Mouse (Mus musculus) heart, postnatal 4 days (tissue): ENCODE results near the gene Clcn6. TPM values are rescaled to one million over a fixed set of nuclear protein-coding genes. Genes with fewer than 3 reads are reported as not detected.
A peak's percentile ranks its signal among the peaks of the same experiment; 100 is the strongest.

Source experiments
- DNase-seq: peaks from one replicate; pipeline ENCODE4 v3.0.0; 2021
- total RNA-seq, 2 experiments: library from RNA; stranded (reverse); gene quantifications; 2 replicates each; pipeline ENCODE4 v1.2.3; 2021

The Clcn6 gene
- total RNA-seq, 2 experiments from 2014 or later = 15.8 to 16.3 TPM

DNA sequence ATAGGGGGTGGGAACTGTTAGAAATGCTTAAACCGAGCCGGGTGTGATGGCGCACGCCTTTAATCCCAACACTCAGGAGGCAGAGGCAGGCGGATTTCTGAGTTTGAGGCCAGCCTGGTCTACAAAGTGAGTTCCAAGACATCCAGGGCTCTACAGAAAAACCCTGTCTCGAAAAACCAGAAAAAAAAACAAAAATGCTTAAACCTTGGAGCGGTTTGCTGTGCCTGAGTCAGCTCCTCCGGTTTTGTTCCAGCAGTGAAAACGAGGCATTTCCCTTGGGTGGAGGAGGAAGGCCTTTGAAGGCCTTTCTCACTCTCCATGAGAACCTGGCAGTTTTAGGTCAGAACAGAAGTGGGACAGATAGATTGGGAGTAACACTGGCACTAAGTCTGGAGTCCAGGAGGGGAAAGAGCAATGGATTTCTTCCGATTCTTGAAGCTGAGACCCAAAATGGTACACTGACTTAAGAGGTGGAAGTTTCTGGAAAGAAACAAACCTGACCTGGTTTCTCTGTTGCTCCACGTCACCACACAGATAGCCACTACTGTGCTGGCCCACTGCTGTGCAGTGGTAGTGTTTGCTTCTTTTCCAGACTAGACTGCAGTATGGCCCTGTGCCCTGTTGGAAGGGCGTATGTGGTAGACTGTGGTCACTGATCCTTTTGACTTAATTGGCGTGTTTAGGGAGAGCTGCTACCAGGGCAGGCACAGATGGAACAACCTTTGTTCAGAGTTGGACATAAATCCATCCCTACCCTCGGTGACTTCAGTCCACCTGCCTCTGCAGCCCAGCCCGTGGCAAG lies 1.6 kb upstream of the Clcn6 start:
- no peak for DNase-seq

- no peak for DNase-seq
Measured at GRCm38 (mm10) chr4:148039254-148040028, 820 bp upstream of the Clcn6 start.

GRCm38 (mm10) chr4:148038079-148038599 lies 482 bp downstream of the Clcn6 start:
- DNase-seq = no peak

DNA sequence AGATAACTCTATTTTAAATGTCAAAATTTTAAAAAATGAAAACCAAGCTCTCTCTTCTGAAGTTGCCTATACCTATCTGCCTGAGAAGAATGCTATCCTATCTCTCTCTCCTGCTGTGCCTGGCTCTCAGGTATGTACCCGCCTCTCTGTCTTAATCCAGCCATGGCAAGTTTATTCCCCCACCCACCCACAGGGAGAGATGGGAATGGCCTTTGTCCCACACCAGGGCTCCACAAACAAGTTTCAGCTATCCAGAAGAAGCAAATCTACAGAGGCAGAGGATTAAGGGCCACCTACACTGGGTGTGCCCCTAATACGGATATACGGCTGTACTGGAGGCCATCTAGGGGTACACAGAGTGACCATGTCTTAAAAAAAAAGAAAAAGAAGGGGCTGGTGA lies 3.2 kb downstream of the Clcn6 start:
- no peak for DNase-seq

GRCm38 (mm10) chr4:148033858-148034410 lies 4.7 kb downstream of the Clcn6 start:
- DNase-seq = no peak

- no peak for DNase-seq
Measured at GRCm38 (mm10) chr4:148030506-148030905, 8.1 kb downstream of the Clcn6 start.

DNA sequence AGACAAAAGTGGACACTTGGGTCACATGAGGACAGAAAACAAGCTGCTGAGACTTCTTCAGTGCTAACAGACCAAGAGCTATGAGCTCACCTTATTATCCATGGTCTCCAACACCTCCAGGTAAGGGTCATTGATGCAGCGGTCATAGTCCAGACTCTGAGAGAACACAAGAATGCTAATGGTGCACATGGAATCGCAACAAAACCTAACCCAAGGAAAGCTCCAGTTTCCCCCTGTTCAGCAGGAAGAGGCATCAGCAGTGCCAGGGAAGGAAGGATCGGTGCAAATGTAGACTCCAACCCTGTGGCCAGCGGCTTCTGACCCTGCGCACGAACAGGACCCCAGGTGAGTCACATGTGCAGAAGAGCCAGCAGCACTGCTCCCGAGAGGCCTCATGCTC lies 9.3 kb downstream of the Clcn6 start:
- DNase-seq = no peak

- no peak for DNase-seq
Measured at GRCm38 (mm10) chr4:148024003-148024402, 14.6 kb downstream of the Clcn6 start.

GRCm38 (mm10) chr4:148018410-148018809 lies 20.2 kb downstream of the Clcn6 start:
- DNase-seq = no peak

DNA sequence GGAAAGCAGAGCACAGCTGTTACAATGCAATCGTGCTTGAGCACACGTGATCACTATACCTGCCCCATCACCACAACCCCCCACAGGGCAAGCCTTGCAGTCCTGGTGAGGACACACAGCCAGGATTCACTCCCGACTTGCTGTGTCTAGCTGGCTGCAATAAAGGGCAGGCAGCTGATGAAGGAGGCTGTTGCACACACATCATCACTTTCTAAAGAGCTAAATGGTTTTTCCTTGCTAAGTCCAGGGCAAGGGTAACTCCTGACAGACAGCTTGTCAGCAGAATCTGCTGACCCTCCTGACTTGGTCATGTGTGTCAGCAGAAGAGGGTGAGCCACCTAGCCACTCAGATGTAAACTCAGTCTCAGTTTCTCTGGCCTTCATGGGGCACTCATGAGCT lies 21.6 kb downstream of the Clcn6 start:
- DNase-seq = no peak

DNA sequence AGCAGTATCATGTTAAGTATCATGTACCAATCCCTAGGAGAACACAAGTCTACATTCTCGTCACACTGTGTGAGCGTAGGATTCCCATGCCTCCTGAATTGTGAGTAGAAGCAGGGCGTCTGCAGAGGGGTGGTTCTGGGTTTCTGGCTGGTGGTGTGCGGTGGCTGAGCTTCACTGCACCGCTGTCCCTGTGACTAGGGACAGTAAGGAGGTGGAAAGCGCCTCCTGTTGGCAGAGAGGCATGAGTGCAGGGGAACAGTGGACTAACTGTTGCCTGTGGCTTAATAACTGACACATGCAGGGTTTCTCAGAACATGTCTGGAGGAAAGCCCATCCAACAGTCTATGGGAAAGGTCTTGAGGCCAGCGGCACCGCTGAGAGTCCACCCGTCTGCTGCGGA lies 23.2 kb downstream of the Clcn6 start:
- DNase-seq = peak; percentile 25

- no peak for DNase-seq
Measured at GRCm38 (mm10) chr4:148012216-148012615, 26.4 kb downstream of the Clcn6 start.

- no peak for DNase-seq
Measured at GRCm38 (mm10) chr4:148011332-148011731, 27.3 kb downstream of the Clcn6 start.

DNA sequence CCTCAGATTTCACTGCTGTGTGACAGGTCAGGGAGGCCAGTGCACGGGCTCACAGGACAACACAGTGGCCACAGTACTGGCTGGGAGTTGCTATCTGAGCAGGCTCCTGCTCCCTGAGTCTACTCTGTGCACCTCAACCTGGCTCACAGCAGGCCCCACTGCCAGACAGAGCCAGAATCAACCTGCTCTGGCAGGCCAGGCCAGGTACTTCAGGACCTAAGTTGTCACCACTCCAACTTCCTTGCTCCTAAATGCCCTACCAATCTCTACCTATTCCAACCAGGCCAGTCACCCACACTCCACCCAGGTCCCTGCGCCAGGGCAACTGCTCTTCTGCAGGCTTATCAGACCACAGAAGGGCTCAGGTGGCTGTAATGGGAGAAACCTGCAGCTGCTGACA lies 29.0 kb downstream of the Clcn6 start:
- DNase-seq = no peak

GRCm38 (mm10) chr4:148008412-148008811 lies 30.2 kb downstream of the Clcn6 start:
- peak; percentile 81 for DNase-seq

DNA sequence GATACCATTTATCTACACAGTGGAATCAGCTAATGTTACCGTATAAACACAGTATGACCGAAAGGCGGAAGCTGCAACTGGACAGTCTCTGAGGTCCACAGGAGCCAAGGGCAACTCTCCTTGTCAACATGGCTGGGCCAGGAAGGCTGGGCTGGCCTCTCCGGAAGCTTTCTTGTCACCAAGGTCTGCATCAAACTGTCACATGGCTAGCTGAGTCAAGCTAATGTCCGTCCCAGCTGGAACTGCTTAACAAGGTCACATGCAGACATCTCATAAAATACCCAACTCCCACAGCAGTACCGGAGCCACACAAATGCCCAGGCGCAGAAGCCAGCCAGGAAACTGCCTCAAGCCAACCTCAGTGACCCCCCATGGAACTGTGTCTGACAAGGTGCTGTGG lies 34.3 kb downstream of the Clcn6 start:
- no peak for DNase-seq

DNA sequence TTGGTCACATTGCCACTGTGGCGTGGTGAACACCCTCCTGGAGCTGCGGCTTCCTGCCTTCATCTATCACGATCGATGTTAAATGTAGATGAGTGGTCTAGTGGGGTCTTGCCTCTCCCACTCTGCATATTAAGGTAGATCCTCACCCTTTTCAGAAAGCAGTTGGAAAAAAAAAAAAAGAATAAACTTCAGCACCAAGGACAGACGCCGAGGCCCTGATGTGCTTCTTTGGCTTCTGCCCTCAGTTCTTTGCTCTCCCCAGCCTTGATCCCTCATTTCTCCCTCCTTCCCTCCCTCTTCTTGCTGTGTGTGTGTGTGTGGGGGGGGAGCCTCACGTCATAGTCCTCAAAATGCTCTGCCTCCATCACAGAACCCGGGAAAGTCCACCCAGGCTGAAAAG lies 36.8 kb downstream of the Clcn6 start:
- DNase-seq = no peak

- DNase-seq = no peak
Measured at GRCm38 (mm10) chr4:148001013-148001789, 37.4 kb downstream of the Clcn6 start.

GRCm38 (mm10) chr4:148000202-148000772 lies 38.3 kb downstream of the Clcn6 start, which contains the start of gene Nppa:
Gene Nppa, plus strand, starts transcription at chr4:148000722.
- peak; percentile 62 for DNase-seq

DNA sequence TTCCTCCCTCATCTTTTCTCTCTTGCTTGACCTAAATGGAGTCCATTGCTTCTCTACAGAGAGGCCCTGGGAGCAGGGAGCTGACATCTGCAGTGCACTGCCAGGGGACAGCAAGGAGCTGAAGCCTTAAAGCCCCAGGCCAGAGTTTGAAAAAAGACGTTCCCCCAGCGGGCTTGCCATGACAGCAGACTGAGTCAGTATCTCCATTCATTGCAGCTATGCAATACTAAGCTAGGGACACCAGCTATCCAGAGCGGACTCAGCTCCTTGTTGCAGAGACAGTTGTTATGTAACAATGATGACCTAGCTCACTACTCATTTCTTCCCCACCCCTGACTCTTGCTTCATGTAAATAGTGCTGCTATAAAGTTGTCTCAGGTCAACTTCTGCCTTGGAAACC lies 43.3 kb downstream of the Clcn6 start:
- no peak for DNase-seq

DNA sequence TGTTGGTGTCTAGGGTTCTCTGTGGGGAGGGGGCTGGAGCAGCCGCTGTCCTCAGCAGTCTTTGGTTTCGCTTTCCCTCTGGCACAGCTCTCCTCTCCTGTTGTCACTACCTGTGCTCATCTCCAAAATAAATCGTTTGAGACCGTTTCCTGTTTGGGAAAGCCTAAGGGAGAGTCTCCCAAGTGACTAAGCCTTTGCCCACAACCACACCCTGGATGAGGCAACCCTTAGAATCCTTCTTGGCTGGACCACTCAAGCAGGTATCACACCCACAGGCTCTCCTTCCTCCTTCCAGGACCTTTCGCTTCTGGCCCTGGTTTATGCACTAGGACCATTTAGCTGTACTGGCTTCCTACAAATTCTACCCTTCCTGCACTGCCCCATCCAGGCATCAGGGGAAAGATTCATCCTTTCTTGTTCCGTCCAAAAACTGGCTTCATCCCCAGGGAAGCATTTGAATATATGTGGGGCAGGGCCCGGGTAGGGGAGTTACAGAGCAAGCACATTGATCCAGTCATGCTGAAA lies 45.0 kb downstream of the Clcn6 start:
- no peak for DNase-seq
